Mouse (Mus musculus): ENCODE data around the gene Mgat3. TPM values are rescaled to one million over a fixed set of nuclear protein-coding genes. Genes with fewer than 3 reads are reported as not detected.

Mgat3 gene
- polyA plus RNA-seq, 1 experiment from 2014 or later: 2.7 TPM

DNA sequence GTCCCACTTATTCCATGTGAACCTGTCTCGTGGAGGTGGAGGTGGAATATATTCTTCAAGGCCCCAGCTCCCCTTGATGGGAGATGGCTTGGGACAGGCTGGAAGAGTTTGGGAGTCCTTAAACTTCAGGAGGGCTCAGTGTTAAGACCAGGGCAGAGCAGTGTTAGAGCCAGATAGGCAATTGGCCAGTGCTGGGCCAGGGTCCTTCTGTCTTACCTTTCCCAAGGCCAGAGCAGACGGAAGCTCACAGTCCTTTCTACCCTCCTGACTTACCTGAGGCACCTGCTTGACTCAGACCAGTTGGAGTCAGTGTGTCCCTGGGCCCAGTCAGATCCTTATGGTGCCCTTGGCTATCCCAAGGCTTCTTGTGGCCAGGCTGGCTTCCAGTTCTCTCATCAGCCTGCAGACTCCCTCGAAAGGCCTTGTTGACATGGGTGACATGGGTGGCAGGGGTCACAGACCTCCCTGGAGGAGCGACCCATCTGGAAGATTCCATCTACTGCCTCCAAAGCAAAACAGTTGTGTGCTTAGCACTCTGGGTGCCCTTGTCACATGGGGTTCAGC, 11.0 kb upstream of the Mgat3 start:
- no peaks in the 10 kb centered on the region for H3K27me3 ChIP-seq (replicated peaks; ENCODE audit: control insufficient read depth, insufficient read depth, low read length)
- H3K27ac ChIP-seq (ENCODE audit: low read depth, low read length): no peak overlapping the region
- H3K9me3 ChIP-seq (ENCODE audit: control insufficient read depth, low read length): no peaks in the 10 kb centered on the region
- peaks cover 31% of the 10 kb centered on the region for H3K36me3 ChIP-seq (ENCODE audit: control insufficient read depth, insufficient read depth, low read length)
- 76% methylated on average over 4 of the region's 4 CpGs for WGBS
- no peak overlapping the region for H3K4me2 ChIP-seq
- DNase-seq (ENCODE audit: low spot score) (no peak), ATAC-seq (replicated peaks; ENCODE audit: low FRiP score) (no peak)
- H3K9ac ChIP-seq (ENCODE audit: low read depth, low read length): no peak overlapping the region
- H3K4me1 ChIP-seq (replicated peaks; ENCODE audit: control insufficient read depth, insufficient read depth, low read length): peaks cover 5% of the 10 kb centered on the region
- no peak overlapping the region for H3K4me3 ChIP-seq (ENCODE audit: low read depth, low read length)

DNA sequence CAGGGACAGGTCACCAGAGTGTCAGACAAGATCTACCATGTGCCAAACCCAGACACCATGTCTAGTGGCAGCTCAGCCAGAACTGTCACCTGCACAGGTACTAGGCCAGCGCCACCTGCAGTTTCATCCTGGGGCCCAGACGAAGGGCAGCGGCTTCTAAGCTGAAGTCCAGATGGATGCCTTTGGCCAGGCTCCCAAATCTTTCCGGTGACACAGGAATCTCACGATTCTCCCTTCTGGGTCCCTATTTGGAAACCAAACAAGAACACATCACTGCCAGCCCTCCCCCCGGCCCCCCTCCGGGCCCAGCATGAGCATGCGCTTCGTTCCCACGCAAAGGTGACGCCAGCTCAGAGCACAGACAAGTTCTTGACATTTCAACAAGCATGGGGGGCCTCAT, 10.2 kb upstream of the Mgat3 start:
- Histone ChIP-seq H3K27me3 (replicated peaks; ENCODE audit: control insufficient read depth, insufficient read depth, low read length) (no peaks in the 10 kb centered on the region), H3K36me3 (ENCODE audit: control insufficient read depth, insufficient read depth, low read length) (peaks cover 23% of the 10 kb centered on the region), H3K9ac (ENCODE audit: low read depth, low read length) (no peak overlapping the region), H3K9me3 (ENCODE audit: control insufficient read depth, low read length) (no peaks in the 10 kb centered on the region), H3K4me1 (replicated peaks; ENCODE audit: control insufficient read depth, insufficient read depth, low read length) (peaks cover 5% of the 10 kb centered on the region), H3K4me2 (no peak overlapping the region), H3K4me3 (ENCODE audit: low read depth, low read length) (no peak overlapping the region), H3K27ac (ENCODE audit: low read depth, low read length) (no peak overlapping the region)
- 89% methylated on average over 11 of the region's 11 CpGs for WGBS
- DNase-seq (ENCODE audit: low spot score): no peak
- no peak for ATAC-seq (replicated peaks; ENCODE audit: low FRiP score)

DNA sequence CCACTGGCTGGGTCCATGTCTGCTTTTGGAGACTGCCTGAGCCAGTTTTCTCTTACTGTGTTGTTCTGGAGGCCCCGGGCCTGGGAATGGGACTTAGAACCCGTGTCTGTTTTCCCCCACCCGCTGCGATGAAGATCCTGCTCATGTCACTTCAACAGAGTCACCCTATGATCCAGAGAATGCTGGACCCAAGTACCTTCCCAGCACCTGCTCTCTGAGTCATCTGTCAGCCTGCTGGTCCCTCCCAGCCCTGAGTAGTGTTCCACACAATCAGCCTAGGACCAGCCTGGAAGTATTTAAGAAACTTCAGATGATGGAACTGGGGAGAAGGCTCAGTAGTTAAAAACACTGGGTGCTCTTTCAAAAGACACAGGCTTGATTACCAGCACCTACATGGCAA, 9.8 kb upstream of the Mgat3 start:
- H3K27ac ChIP-seq (ENCODE audit: low read depth, low read length): no peak overlapping the region
- WGBS: 84% methylated on average over 4 of the region's 4 CpGs
- H3K4me3 ChIP-seq (ENCODE audit: low read depth, low read length): no peak overlapping the region
- peaks cover 21% of the 10 kb centered on the region for H3K36me3 ChIP-seq (ENCODE audit: control insufficient read depth, insufficient read depth, low read length)
- no peak for DNase-seq (ENCODE audit: low spot score)
- H3K27me3 ChIP-seq (replicated peaks; ENCODE audit: control insufficient read depth, insufficient read depth, low read length): no peaks in the 10 kb centered on the region
- H3K9me3 ChIP-seq (ENCODE audit: control insufficient read depth, low read length): no peaks in the 10 kb centered on the region
- no peak overlapping the region for H3K9ac ChIP-seq (ENCODE audit: low read depth, low read length)
- H3K4me2 ChIP-seq: no peak overlapping the region
- ATAC-seq (replicated peaks; ENCODE audit: low FRiP score): no peak
- peaks cover 5% of the 10 kb centered on the region; the same call in 1 of the 2 replicates for H3K4me1 ChIP-seq (replicated peaks; ENCODE audit: control insufficient read depth, insufficient read depth, low read length)

DNA sequence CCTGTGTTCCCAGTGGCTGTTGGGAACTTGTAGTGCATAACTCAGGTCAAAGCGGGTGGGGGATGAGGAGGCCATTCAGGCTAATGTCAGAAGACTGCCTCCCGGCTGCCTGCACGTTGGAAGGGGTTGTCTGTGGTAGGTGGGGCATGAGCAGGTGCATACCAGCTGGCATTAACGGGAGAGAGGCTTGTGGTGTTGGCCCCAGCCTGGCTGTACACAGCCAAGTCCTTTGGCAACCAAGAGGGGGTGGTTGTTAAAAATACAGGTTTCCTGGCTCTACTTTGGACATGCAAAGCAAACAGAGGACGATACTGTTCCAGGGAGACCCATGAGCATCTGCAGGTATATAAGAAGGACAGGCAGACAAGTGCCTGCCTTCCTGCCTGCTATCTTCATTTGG, 8.1 kb upstream of the Mgat3 start:
- ATAC-seq (replicated peaks; ENCODE audit: low FRiP score): no peak
- no peak overlapping the region for H3K4me2 ChIP-seq
- peaks cover 2% of the 10 kb centered on the region for H3K27me3 ChIP-seq (replicated peaks; ENCODE audit: control insufficient read depth, insufficient read depth, low read length)
- H3K9me3 ChIP-seq (ENCODE audit: control insufficient read depth, low read length): no peaks in the 10 kb centered on the region
- no peak overlapping the region for H3K9ac ChIP-seq (ENCODE audit: low read depth, low read length)
- WGBS: 58% methylated on average over 5 of the region's 5 CpGs
- H3K4me3 ChIP-seq (ENCODE audit: low read depth, low read length): no peak overlapping the region
- no peaks in the 10 kb centered on the region for H3K4me1 ChIP-seq (replicated peaks; ENCODE audit: control insufficient read depth, insufficient read depth, low read length)
- no peak for DNase-seq (ENCODE audit: low spot score)
- peaks cover 10% of the 10 kb centered on the region for H3K36me3 ChIP-seq (ENCODE audit: control insufficient read depth, insufficient read depth, low read length)
- no peak overlapping the region for H3K27ac ChIP-seq (ENCODE audit: low read depth, low read length)

DNA sequence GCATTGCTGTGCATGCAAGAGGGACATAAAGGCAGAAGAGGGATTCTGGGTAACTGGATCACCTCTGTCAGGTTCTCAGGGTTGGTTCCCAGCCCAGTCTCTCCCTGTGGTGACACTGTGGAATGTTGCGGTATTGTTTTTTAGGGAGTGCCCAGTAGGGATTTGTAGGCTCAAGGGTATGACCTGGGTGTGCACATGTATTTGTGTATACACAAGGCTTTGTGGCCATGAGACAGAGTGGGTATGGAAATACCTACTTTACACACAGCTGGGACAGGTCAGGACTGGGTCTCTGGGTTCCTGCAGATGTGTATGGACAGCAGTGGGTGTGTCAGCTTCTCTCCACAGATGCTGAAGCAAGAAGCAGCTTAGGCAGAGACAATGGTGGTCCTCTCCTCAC, 4.0 kb upstream of the Mgat3 start:
- no peak overlapping the region for H3K9ac ChIP-seq (ENCODE audit: low read depth, low read length)
- no peaks in the 10 kb centered on the region for H3K36me3 ChIP-seq (ENCODE audit: control insufficient read depth, insufficient read depth, low read length)
- H3K27ac ChIP-seq (ENCODE audit: low read depth, low read length): no peak overlapping the region
- ATAC-seq (replicated peaks; ENCODE audit: low FRiP score) (no peak), DNase-seq (ENCODE audit: low spot score) (no peak)
- H3K4me2 ChIP-seq: no peak overlapping the region
- H3K9me3 ChIP-seq (ENCODE audit: control insufficient read depth, low read length): no peaks in the 10 kb centered on the region
- H3K4me1 ChIP-seq (replicated peaks; ENCODE audit: control insufficient read depth, insufficient read depth, low read length): peaks cover 3% of the 10 kb centered on the region
- H3K4me3 ChIP-seq (ENCODE audit: low read depth, low read length): no peak overlapping the region
- peaks cover 43% of the 10 kb centered on the region for H3K27me3 ChIP-seq (replicated peaks; ENCODE audit: control insufficient read depth, insufficient read depth, low read length)
- WGBS: 89% methylated on average over 1 of the region's 1 CpGs

DNA sequence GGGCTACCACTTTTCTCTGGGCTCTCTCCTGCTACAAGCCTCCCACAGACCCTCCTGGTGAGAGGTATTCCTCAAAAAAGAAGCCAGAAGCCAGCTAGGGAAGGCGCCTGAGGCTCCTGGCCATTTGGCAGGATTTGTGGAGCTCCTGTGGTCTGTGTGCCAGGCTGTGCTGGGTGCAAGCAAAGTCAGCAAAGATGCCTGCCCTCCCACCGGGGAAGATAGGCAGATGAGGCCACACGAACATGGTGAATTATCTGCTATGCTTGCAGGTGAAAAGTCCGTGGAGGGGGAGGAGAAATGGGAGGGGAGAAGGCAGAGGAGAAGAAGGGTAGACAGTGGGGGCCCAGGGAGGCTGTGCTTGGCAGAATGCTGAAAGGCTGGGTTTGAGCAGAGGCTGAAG, 3.2 kb upstream of the Mgat3 start:
- Histone ChIP-seq H3K9me3 (ENCODE audit: control insufficient read depth, low read length) (no peaks in the 10 kb centered on the region), H3K4me2 (no peak overlapping the region), H3K4me1 (replicated peaks; ENCODE audit: control insufficient read depth, insufficient read depth, low read length) (peaks cover 3% of the 10 kb centered on the region), H3K4me3 (ENCODE audit: low read depth, low read length) (no peak overlapping the region), H3K27me3 (replicated peaks; ENCODE audit: control insufficient read depth, insufficient read depth, low read length) (peaks cover 51% of the 10 kb centered on the region), H3K36me3 (ENCODE audit: control insufficient read depth, insufficient read depth, low read length) (no peaks in the 10 kb centered on the region), H3K27ac (ENCODE audit: low read depth, low read length) (no peak overlapping the region), H3K9ac (ENCODE audit: low read depth, low read length) (no peak overlapping the region)
- DNase-seq (ENCODE audit: low spot score) (no peak), ATAC-seq (replicated peaks; ENCODE audit: low FRiP score) (no peak)
- 29% methylated on average over 4 of the region's 4 CpGs for WGBS

DNA sequence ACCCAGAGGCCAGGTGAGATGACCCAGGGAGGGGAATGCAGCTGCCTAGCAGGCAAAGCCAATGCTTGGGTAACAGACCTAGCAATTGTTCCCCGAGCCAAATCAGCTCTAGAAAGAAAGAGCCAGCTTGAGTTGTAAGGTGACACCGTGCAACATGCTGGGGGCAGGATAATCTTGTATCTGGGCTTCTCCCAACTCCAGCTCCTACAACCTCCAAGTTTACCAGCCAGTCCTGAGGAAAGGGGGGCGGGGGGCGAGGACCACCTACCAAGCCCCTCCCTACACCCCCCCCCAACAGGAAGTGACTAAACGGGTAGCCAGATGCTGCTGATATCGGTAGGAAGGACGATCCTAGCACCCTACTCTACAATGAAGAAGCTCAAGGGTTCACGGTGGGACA, 2.2 kb upstream of the Mgat3 start:
- Histone ChIP-seq H3K27me3 (replicated peaks; ENCODE audit: control insufficient read depth, insufficient read depth, low read length) (peaks cover 61% of the 10 kb centered on the region), H3K4me3 (ENCODE audit: low read depth, low read length) (no peak overlapping the region)
- DNase-seq (ENCODE audit: low spot score): no peak

DNA sequence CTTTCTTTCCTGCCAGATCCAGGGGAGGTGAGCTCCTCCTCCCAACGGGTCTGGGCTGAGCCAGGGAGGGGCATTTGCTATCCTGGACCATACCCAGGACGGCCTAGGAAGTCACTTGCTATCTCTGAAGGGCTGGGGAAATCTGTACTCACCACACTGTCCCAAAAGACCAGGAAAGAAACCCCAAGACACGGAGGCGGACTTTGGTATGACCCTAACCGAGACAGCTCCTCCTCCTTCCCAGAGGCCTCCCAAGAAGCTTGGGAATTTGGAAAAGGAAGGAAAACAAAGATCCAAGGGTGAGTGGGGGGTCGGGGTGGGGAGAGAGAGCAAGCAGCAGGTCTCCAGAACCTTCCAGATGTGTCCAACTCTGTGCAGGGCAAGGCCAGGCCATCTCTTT, 1.7 kb upstream of the Mgat3 start:
- H3K27ac ChIP-seq (ENCODE audit: low read depth, low read length): no peak overlapping the region
- DNase-seq (ENCODE audit: low spot score) (no peak), ATAC-seq (replicated peaks; ENCODE audit: low FRiP score) (no peak)
- H3K4me2 ChIP-seq: peak overlapping the region; percentile 33
- peaks cover 3% of the 10 kb centered on the region for H3K4me1 ChIP-seq (replicated peaks; ENCODE audit: control insufficient read depth, insufficient read depth, low read length)
- H3K9me3 ChIP-seq (ENCODE audit: control insufficient read depth, low read length): no peaks in the 10 kb centered on the region
- no peaks in the 10 kb centered on the region for H3K36me3 ChIP-seq (ENCODE audit: control insufficient read depth, insufficient read depth, low read length)
- H3K9ac ChIP-seq (ENCODE audit: low read depth, low read length): no peak overlapping the region
- 18% methylated on average over 6 of the region's 6 CpGs for WGBS
- peaks cover 61% of the 10 kb centered on the region for H3K27me3 ChIP-seq (replicated peaks; ENCODE audit: control insufficient read depth, insufficient read depth, low read length)
- H3K4me3 ChIP-seq (ENCODE audit: low read depth, low read length): no peak overlapping the region

More for the DNA sequence above, 2.2 kb upstream of the Mgat3 start:
- 7% methylated on average over 8 of the region's 8 CpGs for WGBS
- H3K9me3 ChIP-seq (ENCODE audit: control insufficient read depth, low read length): no peaks in the 10 kb centered on the region
- no peaks in the 10 kb centered on the region for H3K36me3 ChIP-seq (ENCODE audit: control insufficient read depth, insufficient read depth, low read length)
- no peak overlapping the region for H3K27ac ChIP-seq (ENCODE audit: low read depth, low read length)
- H3K4me2 ChIP-seq: peak overlapping the region; percentile 33
- no peak overlapping the region for H3K9ac ChIP-seq (ENCODE audit: low read depth, low read length)
- ATAC-seq (replicated peaks; ENCODE audit: low FRiP score): no peak
- peaks cover 3% of the 10 kb centered on the region for H3K4me1 ChIP-seq (replicated peaks; ENCODE audit: control insufficient read depth, insufficient read depth, low read length)

DNA sequence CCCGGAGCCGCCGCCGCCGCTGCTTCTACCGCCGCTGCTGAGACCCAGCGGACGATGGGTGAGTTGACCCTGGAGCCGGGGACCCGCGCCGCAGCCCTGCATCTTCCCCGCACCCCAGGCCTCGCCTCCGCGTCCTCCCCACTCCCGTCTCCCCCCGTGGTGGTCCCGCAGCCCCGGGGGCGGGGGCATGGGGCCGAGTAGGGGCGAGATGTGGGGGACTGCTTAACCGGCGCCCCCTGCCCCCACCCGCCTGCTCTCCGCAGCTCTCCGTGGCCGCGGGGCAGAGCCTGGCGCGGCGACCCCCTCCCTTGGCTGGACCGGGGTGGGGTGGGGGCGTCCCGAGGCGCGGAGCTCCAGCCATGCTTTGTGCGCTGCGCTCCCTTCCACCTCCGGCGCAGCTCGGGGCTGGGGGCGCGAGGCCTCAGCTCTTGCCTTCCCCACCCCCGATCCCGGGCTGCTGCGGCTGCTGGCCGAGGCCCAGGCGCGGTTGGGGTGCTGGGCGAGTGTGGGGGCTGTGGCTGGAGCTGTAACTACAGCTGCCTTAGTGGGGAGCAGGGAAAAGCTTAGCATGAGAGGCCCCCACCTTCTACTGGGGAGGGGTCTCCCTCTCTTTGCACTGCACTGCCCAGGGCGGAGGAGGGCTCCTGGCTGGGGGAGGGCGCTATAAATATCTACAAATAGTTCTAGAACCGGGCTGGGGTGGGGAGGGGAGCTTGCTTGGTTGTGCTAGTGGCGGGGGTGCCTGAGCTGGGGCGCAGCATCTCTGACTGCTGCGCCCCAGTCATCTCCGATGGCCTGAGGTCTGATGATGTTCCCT, 468 bp downstream of the Mgat3 start:
- peak overlapping the region; percentile 70 for H3K4me3 ChIP-seq (ENCODE audit: low read depth, low read length)
- peaks cover 3% of the 10 kb centered on the region for H3K4me1 ChIP-seq (replicated peaks; ENCODE audit: control insufficient read depth, insufficient read depth, low read length)
- peak overlapping the region; percentile 71 for H3K4me2 ChIP-seq
- H3K9me3 ChIP-seq (ENCODE audit: control insufficient read depth, low read length): no peaks in the 10 kb centered on the region
- 3% methylated on average over 45 of the region's 60 CpGs for WGBS
- H3K27me3 ChIP-seq (replicated peaks; ENCODE audit: control insufficient read depth, insufficient read depth, low read length): peaks cover 61% of the 10 kb centered on the region
- DNase-seq (ENCODE audit: low spot score) (peak; percentile 43), ATAC-seq (replicated peaks; ENCODE audit: low FRiP score) (no peak)
- peak overlapping the region; percentile 52; the same call in 1 of the 2 replicates for H3K27ac ChIP-seq (ENCODE audit: low read depth, low read length)
- no peaks in the 10 kb centered on the region for H3K36me3 ChIP-seq (ENCODE audit: control insufficient read depth, insufficient read depth, low read length)
- H3K9ac ChIP-seq (ENCODE audit: low read depth, low read length): peak overlapping the region; percentile 68

Data from liver, embryonic 11.5 days (tissue).